8 mouse cellular contexts compared by ENCODE assay signal in the genomic region with DNA sequence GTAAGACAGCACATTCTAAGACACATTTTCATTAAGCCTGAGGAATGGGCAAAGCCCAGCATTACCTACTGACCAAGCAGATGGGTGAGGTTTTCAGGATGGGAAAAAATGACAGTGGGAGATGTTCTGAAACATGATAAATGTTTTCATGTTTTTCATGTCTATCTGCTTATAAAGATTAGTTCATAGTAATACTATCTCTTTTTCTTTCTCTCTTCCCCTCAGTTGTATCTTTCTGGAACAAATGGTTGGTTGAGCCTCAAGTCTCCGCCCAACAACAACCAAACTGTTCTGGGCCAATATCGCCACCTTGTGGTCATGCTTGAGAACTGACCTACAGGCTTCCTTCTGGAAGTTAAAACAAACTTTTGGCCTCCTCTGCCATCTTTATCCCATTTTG. TPM values are rescaled to one million over a fixed set of nuclear protein-coding genes. Genes with fewer than 3 reads are reported as not detected.
A peak's percentile ranks its signal among the peaks of the same experiment; 100 is the strongest.
DNase-seq lines count a peak whose midpoint lies in the region; ATAC-seq and TF ChIP-seq lines count a peak whose summit lies in the region.

No protein-coding gene starts in this region.

- no peaks in the 10 kb centered on the region for H3K36me3 ChIP-seq in neural tube, embryonic 15.5 days
- no peaks in the 10 kb centered on the region for H3K36me3 ChIP-seq in embryonic facial prominence, embryonic 14.5 days (ENCODE audit: control insufficient read depth, insufficient read depth, low read length)
- peaks cover 21% of the 10 kb centered on the region for H3K36me3 ChIP-seq in splenic B cell, adult 2 months (ENCODE audit: control insufficient read depth, insufficient read depth, low read length, poor library complexity, severe bottlenecking)

- no peaks in the 10 kb centered on the region for H3K9me3 ChIP-seq in neural tube, embryonic 15.5 days (replicated peaks)
- no peaks in the 10 kb centered on the region for H3K9me3 ChIP-seq in embryonic facial prominence, embryonic 14.5 days (ENCODE audit: control insufficient read depth, low read length)

- no peak overlapping the region for H3K27ac ChIP-seq in neural tube, embryonic 15.5 days (replicated peaks)
- no peak overlapping the region for H3K27ac ChIP-seq in embryonic facial prominence, embryonic 14.5 days (replicated peaks; ENCODE audit: low read depth, low read length)

- TF ChIP-seq POLR2A in lung, adult 2 months (IDR thresholded peaks at IDR 0.05; ENCODE audit: borderline replicate concordance, extremely low read depth, low read depth, low read length): no peak

- no peak overlapping the region for H3K4me3 ChIP-seq in neural tube, embryonic 15.5 days (replicated peaks)
- H3K4me3 ChIP-seq in embryonic facial prominence, embryonic 14.5 days (ENCODE audit: low read depth, low read length): no peak overlapping the region
- no peak overlapping the region for H3K4me3 ChIP-seq in lung, adult 2 months (replicated peaks; ENCODE audit: extremely low read depth, low read depth, low read length)

- no peak overlapping the region for H3K9ac ChIP-seq in neural tube, embryonic 15.5 days (replicated peaks)
- no peak overlapping the region for H3K9ac ChIP-seq in embryonic facial prominence, embryonic 14.5 days (ENCODE audit: low read depth, low read length)

- H3K27me3 ChIP-seq in neural tube, embryonic 15.5 days (replicated peaks): no peaks in the 10 kb centered on the region
- H3K27me3 ChIP-seq in embryonic facial prominence, embryonic 14.5 days (replicated peaks; ENCODE audit: control insufficient read depth, insufficient read depth, low read length): no peaks in the 10 kb centered on the region
- H3K27me3 ChIP-seq in splenic B cell, adult 2 months (ENCODE audit: control insufficient read depth, insufficient read depth, low read length, poor library complexity, severe bottlenecking): no peaks in the 10 kb centered on the region

- ATAC-seq in cerebellum, adult (ENCODE audit: insufficient number of reproducible peaks, low FRiP score, low TSS enrichment): no peak
- ATAC-seq in neural tube, embryonic 15.5 days (ENCODE audit: low FRiP score): no peak
- no peak for ATAC-seq in embryonic facial prominence, embryonic 14.5 days (ENCODE audit: low read depth)

- 37% methylated on average over 2 of the region's 2 CpGs for WGBS in neural tube, embryonic 15.5 days
- 31% methylated on average over 2 of the region's 2 CpGs for WGBS in embryonic facial prominence, embryonic 14.5 days
- 26% methylated on average over 2 of the region's 2 CpGs for WGBS in lung, adult 2 months

- no peak overlapping the region for H3K4me2 ChIP-seq in neural tube, embryonic 15.5 days
- H3K4me2 ChIP-seq in embryonic facial prominence, embryonic 14.5 days (ENCODE audit: low read depth, low read length): no peak overlapping the region

- DNase-seq in cerebellum, postnatal 10 days: peak; percentile 26 to 29
- peak; percentile 41 for DNase-seq in neural tube, embryonic 10.5 days (ENCODE audit: extremely low spot score, low spot score)
- peak; percentile 8 for DNase-seq in embryonic facial prominence, embryonic 14.5 days (ENCODE audit: low spot score)
- DNase-seq in lung, adult 2 months: peak; percentile 38
- peak; percentile 91 for DNase-seq in splenic B cell, adult 2 months (ENCODE audit: low read depth, low spot score)
- no peak for DNase-seq in left cerebral cortex, adult 9 months (ENCODE audit: low spot score in 2 of 2)

- peak; percentile 53 for TF ChIP-seq CTCF in lung, adult 2 months (IDR thresholded peaks at IDR 0.05; ENCODE audit: insufficient read depth, low read length)

- no peaks in the 10 kb centered on the region for H3K4me1 ChIP-seq in neural tube, embryonic 15.5 days
- H3K4me1 ChIP-seq in embryonic facial prominence, embryonic 14.5 days (ENCODE audit: control insufficient read depth, insufficient read depth, low read length): no peaks in the 10 kb centered on the region
- H3K4me1 ChIP-seq in lung, adult 2 months (ENCODE audit: control insufficient read depth, insufficient read depth, low read length): no peaks in the 10 kb centered on the region; the same call in 1 of the 2 replicates

RNA-seq across cellular contexts. Expression of a gene that starts 57.8 kb away (rescaled TPM):
- polyA plus RNA-seq in neural tube, embryonic 15.5 days (2015; fragmentation: Nextera tagmentation; extraction: Ambion mirVana): 0.36 and 6.8 TPM in 2 replicates
- 4.7 and 4.8 TPM in 2 replicates for polyA plus RNA-seq in embryonic facial prominence, embryonic 14.5 days (2014; fragmentation: Nextera tagmentation; extraction: Ambion mirVana)
- polyA plus RNA-seq in lung, adult 2 months (2012; rRNA removed): 28.0 and 39.9 TPM in 2 replicates

Comparison
In these comparisons a context has a peak if more than half of its experiments do, and no peak if none do; other contexts are left out.
1. DNase-seq: peak in cerebellum, postnatal 10 days (2 of 2), neural tube, embryonic 10.5 days (single experiment), embryonic facial prominence, embryonic 14.5 days (single experiment), lung, adult 2 months (single experiment) and splenic B cell, adult 2 months (single experiment); none in left cerebral cortex, adult 9 months (0 of 2).